Mouse (Mus musculus): Measurements from ENCODE around the gene Bcor.

DNA sequence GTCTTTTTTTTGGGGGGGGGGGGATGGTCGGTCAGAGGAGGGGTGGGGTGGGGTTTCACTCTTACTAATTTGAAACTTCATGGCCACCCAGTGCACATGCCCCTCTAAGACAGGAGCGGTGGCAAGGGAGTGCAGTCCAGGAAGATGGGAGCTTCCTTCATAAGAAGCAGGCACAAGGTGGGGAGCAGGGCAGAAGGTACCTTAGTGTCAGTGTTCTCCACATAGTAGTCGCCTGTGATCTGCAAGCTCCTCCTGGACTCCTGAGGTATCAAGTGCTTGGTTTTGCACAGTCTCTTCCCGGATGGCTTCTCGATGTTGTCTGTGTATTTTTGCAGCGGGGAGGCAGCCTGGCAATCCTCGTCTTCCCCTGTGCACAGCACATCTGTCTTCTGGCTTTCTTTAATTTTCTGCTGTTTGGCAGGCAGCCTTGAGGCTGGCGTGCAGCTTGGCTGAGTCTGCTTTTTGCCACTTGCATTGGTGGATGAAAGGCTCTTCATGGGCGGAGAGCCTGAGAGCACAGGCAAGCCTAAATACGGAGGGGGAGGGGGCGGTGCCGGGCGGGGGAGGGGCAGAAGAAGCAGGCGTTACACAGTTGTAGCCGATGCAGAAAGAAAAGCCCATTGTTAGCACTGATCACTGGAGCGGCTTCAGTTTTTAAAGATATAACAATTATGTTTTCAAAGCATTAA, 112.8 kb downstream of the Bcor start:
- TF ChIP-seq CTCF (IDR thresholded peaks at IDR 0.05) (no peak), EP300 (IDR thresholded peaks at IDR 0.05; ENCODE audit: insufficient read depth, low read depth, low read length) (no peak)

Data from heart, adult 2 months (tissue).